In genomic region chr4:148286226-148287031, GRCm38 (mm10) we compare ENCODE assay signal across 7 mouse cellular contexts. TPM values are rescaled to one million over a fixed set of nuclear protein-coding genes. Genes with fewer than 3 reads are reported as not detected.
DNase-seq lines count a peak whose midpoint lies in the region; ATAC-seq and TF ChIP-seq lines count a peak whose summit lies in the region.

No protein-coding gene starts in this region.

- no peak overlapping the region for H3K9ac ChIP-seq in lung, postnatal 0 days (replicated peaks; ENCODE audit: low read depth)
- peak overlapping the region; percentile 55 for H3K9ac ChIP-seq in midbrain, postnatal 0 days (replicated peaks; ENCODE audit: low read length, poor library complexity, severe bottlenecking)

- no peak overlapping the region for H3K4me2 ChIP-seq in lung, postnatal 0 days (replicated peaks; ENCODE audit: low read depth, low read length)
- H3K4me2 ChIP-seq in midbrain, postnatal 0 days (ENCODE audit: low read depth, low read length, poor library complexity, severe bottlenecking) = peak overlapping the region; percentile 93

- H3K4me3 ChIP-seq in lung, postnatal 0 days (ENCODE audit: low read depth, low read length) = no peak overlapping the region
- H3K4me3 ChIP-seq in forebrain, embryonic 10.5 days = peak overlapping the region; percentile 61
- H3K4me3 ChIP-seq in midbrain, postnatal 0 days (ENCODE audit: low read depth, low read length) = peak overlapping the region; percentile 50

- no peak for TF ChIP-seq EP300 in lung, postnatal 0 days (IDR thresholded peaks at IDR 0.05)

- ATAC-seq in lung, postnatal 0 days = no peak
- ATAC-seq in midbrain, postnatal 0 days (ENCODE audit: low FRiP score) = no peak

- no peaks in the 10 kb centered on the region for H3K36me3 ChIP-seq in lung, postnatal 0 days (ENCODE audit: insufficient read depth, low read length)
- no peaks in the 10 kb centered on the region for H3K36me3 ChIP-seq in forebrain, embryonic 10.5 days (replicated peaks)
- no peaks in the 10 kb centered on the region for H3K36me3 ChIP-seq in midbrain, postnatal 0 days (ENCODE audit: insufficient read depth, low read length)

- H3K27me3 ChIP-seq in lung, postnatal 0 days (replicated peaks; ENCODE audit: insufficient read depth, low read length) = peaks cover 16% of the 10 kb centered on the region
- peaks cover 56% of the 10 kb centered on the region for H3K27me3 ChIP-seq in forebrain, embryonic 10.5 days (ENCODE audit: poor library complexity, severe bottlenecking)
- no peaks in the 10 kb centered on the region for H3K27me3 ChIP-seq in midbrain, postnatal 0 days (ENCODE audit: insufficient read depth, low read length)

- no peak overlapping the region for H3K27ac ChIP-seq in lung, postnatal 0 days (ENCODE audit: low read length)
- H3K27ac ChIP-seq in forebrain, embryonic 10.5 days = no peak overlapping the region
- H3K27ac ChIP-seq in midbrain, postnatal 0 days (ENCODE audit: low read depth, low read length) = no peak overlapping the region

- 16% methylated on average over 22 of the region's 22 CpGs for WGBS in lung, postnatal 0 days
- WGBS in forebrain, embryonic 10.5 days = 16% methylated on average over 22 of the region's 22 CpGs
- WGBS in midbrain, postnatal 0 days = 8% methylated on average over 22 of the region's 22 CpGs

- no peak for TF ChIP-seq CTCF in lung, postnatal 0 days (IDR thresholded peaks at IDR 0.05)
- no peak for TF ChIP-seq CTCF in brain, embryonic 14.5 days (IDR thresholded peaks at IDR 0.05; ENCODE audit: borderline replicate concordance, extremely low read depth, insufficient read depth, insufficient read length)
- no peak for TF ChIP-seq CTCF in midbrain, postnatal 0 days (IDR thresholded peaks at IDR 0.05)

- peak; percentile 28 for DNase-seq in lung, postnatal 0 days (ENCODE audit: low spot score)
- no peak for DNase-seq in lung, adult 18-20 months
- DNase-seq in brain, embryonic 14.5 days (ENCODE audit: low read depth) = peak; percentile 76
- DNase-seq in forebrain, embryonic 10.5 days (ENCODE audit: extremely low spot score, low spot score) = peak; percentile 63
- DNase-seq in kidney, postnatal 10 days = peak; percentile 79
- DNase-seq in midbrain, postnatal 0 days (ENCODE audit: low spot score) = peak; percentile 46
- no peak for DNase-seq in urinary bladder, adult 18-20 months (ENCODE audit: low spot score in 2 of 2)

- H3K4me1 ChIP-seq in lung, postnatal 0 days (ENCODE audit: insufficient read depth, low read depth, low read length) = no peaks in the 10 kb centered on the region
- H3K4me1 ChIP-seq in forebrain, embryonic 10.5 days = peaks cover 59% of the 10 kb centered on the region
- peaks cover 19% of the 10 kb centered on the region; the same call in 1 of the 2 replicates for H3K4me1 ChIP-seq in midbrain, postnatal 0 days (ENCODE audit: insufficient read depth, low read length)

- no peak for TF ChIP-seq POLR2A in brain, embryonic 14.5 days (IDR thresholded peaks at IDR 0.05; ENCODE audit: borderline replicate concordance, extremely low read depth, insufficient read depth, insufficient read length, poor library complexity, severe bottlenecking)

- no peaks in the 10 kb centered on the region for H3K9me3 ChIP-seq in lung, postnatal 0 days (ENCODE audit: low read length)
- H3K9me3 ChIP-seq in forebrain, embryonic 10.5 days = no peaks in the 10 kb centered on the region
- H3K9me3 ChIP-seq in midbrain, postnatal 0 days (ENCODE audit: low read length) = no peaks in the 10 kb centered on the region

RNA-seq across cellular contexts. Expression of gene Disp3, which starts 1.3 kb away (rescaled TPM):
- polyA plus RNA-seq in lung, postnatal 0 days (2015; fragmentation: Nextera tagmentation; extraction: Ambion mirVana) = 0.02 and 0.12 TPM in 2 replicates
- 25.2 and 28.4 TPM in 2 replicates for polyA plus RNA-seq in brain, embryonic 14.5 days (2012; rRNA removed)
- polyA plus RNA-seq in forebrain, embryonic 10.5 days (2016; fragmentation: Nextera tagmentation; extraction: Ambion mirVana) = 1.2 and 2.1 TPM in 2 replicates
- total RNA-seq in midbrain, postnatal 0 days (2014; rRNA removed) = 19.7 and 25.1 TPM in 2 replicates
- 6.8 and 7.8 TPM in 2 replicates for polyA plus RNA-seq in midbrain, postnatal 0 days (2015; fragmentation: Nextera tagmentation; extraction: Ambion mirVana)

Comparison
In these comparisons a context has a peak if more than half of its experiments do, and no peak if none do; other contexts are left out.
1. DNase-seq: peak in lung, postnatal 0 days (single experiment), brain, embryonic 14.5 days (single experiment), forebrain, embryonic 10.5 days (single experiment), kidney, postnatal 10 days (single experiment) and midbrain, postnatal 0 days (single experiment); none in lung, adult 18-20 months (0 of 2) and urinary bladder, adult 18-20 months (0 of 2).